Mouse (Mus musculus) heart, adult 9 months (tissue): Measurements from ENCODE around the gene Zc3h10.
A peak's percentile ranks its signal among the peaks of the same experiment; 100 is the strongest.

Source experiments
- DNase-seq, 2 experiments: peaks; one replicate each; pipeline ENCODE4 v3.0.0; 2022; ENCODE audit warnings: low spot score in 2 of 2

The Zc3h10 gene

DNA sequence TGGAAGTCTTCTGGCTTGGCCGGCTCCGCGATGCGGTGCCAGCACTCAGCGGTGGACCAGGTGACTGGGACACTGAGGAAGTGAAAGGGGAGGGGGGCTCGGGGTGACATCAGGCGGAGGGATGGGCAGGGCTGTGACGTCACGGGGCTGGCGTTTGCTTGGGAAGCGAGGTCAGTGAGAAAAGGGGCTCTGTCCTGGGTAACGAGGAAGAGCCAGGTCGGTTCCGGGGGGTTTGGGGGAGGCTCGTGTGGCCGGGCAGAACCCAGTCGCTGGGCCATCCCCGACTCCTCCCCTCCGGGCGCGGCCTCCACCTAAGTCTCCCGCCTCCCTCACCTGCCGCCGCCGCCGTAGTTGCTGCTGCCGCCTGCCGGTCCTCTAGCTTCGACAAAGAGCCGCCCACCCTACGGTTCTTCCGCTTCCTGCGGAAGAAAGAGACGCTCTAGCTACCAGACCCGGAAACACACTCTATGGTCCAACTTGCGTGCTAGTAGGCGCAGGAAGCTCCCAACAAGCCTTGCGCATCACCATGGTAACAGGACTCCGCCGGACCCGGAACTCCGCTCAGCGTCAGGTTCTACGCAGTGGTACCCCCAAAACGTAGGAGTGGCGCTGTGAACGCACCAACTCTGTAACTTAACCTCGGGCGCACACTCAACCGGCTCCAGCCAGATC, at the start of gene Zc3h10:
Gene Zc3h10, minus strand, starts transcription at position 414 of the 672 bp plus-strand sequence.
- DNase-seq = peak; percentile 96 to 98

DNA sequence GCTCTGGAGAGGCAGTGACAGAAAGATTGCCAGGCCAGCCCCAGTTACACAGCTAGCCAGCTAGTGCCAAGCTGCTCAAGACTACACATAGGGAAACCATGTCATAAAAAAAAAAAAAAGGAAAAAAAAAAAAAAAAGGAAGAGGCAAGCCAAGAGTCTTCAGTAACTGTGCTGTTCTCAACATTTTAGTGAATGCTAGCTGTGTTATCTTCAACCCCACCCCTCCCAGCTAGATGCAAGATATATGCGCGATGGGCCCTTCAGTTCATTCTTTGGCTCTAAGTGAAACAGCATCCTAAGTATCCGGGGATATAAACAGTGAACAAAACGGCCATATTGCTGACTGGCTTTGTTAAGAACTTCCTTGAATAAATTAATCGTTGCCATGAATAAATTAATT, 45.2 kb upstream of the Zc3h10 start:
- no peak for DNase-seq

DNA sequence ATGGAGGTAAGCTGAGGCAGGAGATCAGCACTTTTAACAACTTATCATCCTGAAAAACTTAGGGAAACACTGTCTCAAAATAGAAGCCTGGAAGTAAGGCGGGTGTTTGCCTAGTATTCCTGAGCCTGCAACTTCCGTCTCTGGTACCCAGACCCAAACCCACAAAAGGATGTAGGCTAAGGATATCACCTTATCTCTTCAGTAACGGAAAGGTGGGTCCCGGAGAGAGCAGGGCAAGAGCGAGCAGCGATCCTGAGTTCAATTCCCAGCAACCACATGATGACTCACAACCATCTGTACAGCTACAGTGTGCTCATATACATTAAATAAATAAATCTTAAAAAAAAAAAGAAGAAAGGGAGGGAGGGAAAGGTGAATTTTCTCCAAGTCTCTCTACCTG, 43.9 kb upstream of the Zc3h10 start:
- DNase-seq = no peak

DNA sequence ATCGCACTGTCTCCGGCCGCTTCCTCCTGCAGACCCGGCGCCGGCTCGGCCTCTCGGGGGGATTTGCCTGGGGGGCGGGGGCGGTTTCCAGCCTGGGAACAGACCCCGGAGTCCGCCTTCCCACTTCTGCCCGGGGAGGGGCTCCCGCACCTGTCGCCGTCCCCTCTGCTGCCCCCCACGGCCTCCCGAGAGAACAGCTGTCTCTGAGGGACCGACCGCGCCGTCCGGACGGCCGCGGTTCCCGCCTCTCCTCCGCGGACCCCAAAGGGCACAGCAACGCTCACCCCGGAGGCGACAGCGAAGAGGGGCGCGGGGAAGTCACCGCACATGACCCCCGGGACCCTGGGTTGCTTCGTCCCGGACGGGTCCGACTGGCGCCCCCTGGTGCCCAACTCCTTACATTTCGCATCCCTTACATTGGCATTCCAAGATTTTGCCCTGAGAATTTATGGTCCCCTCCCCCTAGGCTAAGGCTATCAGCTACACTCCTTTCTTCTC, 42.7 kb upstream of the Zc3h10 start:
- DNase-seq = peak in 1 of 2 experiments; percentile 24

DNA sequence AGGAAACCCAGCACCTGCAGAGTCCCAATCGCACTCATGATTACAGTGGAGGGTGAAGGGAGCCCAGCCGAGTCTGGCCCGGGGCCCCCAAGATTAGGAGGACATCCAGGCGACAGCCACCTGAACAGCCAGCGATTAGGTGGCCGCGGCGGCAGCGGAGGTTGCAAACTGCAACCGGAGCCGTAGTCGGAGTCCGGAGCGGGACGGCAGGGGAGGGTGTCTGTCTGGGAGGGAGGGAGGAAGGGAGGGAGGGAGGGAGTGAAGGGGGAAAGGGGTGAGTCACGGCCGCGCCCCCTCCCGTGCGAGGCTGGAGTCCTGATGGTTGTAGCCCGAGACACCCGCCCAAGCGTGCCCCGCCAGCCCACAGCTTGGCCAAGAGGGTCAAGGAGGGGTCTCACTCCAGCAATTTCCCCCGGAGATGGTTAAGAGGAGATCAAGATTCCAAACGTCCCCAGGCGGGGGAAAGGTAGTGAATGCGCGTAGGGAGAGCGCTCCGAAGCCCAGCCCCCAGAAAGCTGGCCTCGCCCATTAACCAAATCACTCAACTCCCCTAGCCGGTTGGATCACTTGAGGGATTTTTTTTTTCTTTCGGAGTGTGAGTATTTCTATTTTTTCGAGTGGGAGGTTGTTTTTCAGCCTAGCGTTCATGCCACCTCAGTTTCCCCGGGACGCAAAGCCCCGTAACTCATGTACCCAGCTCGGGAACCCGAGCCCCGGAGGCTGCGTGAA, 42.1 kb upstream of the Zc3h10 start, which contains the start of gene Erbb3:
Gene Erbb3, minus strand, starts transcription at position 189 of the 729 bp plus-strand sequence.
- peak in 1 of 2 experiments; percentile 30 for DNase-seq

DNA sequence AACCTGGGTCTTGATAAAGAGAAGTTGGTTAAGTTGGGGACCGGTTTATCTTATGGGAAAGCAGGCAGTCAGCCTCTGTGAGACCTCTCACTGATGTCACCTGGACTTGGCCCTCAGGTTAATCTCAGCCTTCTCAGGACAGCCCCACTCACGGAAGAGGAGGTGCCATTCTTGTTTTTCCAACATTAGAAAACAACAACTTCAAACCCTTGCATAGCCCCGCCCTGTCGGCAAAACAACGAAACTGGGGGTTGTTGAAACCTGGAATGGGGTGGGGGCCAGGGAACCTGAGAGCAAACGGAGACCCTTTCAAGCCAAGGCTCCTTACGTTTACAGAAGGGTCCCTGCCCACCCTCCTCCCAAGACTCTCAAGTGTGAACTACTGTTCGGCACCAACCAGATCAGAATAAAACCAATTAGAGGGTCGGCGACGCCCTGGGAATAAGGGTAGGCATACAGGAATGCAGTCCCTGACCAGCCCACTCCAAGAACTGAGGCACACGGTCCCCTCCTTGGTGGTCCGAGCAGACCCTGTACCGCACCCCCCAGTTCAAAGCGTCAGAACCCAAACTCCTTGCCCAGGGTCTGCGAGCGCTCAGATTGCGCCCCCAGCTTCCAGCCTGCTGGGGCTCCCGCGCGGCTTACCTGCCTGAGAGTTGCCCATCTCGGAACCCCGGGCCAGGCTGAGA, 41.3 kb upstream of the Zc3h10 start:
- DNase-seq = no peak

DNA sequence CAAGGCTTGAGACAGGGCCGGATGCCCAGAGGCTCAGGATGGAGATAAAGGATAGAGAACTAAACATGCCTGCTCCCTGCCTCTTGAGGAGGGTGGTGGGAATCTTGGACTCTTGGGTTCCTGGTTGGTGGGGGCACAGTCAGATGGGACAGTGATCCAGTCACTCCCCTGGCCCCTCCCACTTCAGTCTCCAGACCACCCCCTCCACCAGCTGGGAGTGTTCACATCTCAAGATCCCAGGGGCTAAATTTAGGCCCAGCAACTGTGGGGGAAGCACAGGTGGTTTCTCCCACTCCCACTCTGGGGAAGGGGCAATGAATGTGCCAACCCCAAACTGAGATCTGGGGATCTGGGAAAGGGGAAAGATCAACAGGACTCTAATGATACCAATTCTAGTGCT, 40.6 kb upstream of the Zc3h10 start:
- no peak for DNase-seq

DNA sequence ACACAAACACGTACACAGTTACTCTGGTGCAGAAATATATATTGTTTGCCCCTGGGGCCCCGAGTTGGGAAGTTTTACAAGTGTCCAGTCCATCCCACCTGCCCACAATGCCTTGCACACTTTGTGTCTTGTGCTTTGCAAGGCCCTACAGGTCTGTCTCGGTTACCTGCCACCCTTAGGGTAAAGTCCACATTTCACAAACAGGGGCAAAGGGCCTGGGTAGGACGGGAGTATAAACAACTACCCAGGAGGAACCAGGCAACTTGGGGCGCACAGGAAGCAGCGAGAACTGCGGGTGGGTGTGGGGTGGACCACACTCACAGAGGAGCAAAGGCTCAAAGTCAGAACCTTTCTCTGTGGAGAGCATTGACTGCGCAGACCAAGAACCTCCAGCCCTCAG, 40.1 kb upstream of the Zc3h10 start:
- no peak for DNase-seq

DNA sequence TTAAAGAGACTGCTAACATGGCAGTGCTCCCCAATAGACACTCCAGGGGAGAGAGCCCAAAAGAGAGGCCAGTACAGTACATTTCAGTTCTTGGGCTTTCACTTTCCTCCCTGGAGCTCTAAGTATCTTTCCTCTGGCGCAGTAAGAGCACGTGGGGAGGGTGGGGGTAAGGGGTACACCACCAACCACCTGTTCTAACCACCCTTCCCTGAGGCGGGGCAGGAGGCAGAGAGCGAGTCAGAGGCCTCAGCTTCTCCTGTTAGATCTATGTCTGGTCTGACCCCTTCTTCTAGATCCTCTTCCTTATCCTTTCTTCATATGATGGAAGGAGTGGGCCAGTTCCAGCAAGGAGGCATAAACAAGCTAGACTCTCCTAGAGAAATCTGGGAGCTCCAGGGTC, 39.5 kb upstream of the Zc3h10 start:
- DNase-seq = no peak

DNA sequence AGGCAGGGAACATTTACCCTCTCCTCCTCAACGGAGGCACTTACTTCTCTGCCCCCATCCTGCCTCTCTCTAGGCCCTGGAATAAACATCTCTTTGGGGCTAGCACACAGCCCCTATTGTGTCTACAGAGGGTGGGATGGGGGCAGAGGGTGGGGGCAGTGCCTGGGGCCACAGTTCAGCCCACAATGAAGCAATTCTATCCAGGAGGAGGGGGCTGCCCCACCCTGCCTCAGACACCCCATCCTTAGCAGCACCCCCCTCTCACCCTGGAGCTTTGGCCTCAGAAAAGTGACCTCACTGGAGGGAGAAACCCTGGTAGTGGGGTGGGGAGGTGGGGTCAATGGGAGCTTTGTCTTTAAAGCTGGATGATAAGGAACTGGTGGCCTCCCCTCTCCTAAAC, 39.0 kb upstream of the Zc3h10 start:
- no peak for DNase-seq

DNA sequence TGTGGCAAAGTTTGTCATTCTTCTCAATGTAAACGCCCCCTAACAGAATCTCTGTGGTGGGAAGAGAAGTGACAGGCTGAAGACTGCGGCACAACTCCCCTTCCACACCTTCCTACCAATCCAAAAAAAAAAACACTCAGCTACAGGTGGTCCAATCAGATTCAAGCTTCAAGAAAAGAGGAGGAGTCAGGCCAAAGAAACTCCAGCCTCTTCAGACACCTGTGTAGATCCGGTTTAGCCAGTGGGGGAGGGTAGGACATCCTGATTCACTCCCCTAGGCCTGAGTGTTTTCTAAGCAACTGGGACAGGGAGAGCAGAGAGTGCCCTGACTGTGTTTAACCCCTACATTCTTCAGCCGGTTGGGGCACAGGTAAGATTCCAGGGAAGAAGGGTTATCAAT, 36.8 kb upstream of the Zc3h10 start:
- DNase-seq = no peak

DNA sequence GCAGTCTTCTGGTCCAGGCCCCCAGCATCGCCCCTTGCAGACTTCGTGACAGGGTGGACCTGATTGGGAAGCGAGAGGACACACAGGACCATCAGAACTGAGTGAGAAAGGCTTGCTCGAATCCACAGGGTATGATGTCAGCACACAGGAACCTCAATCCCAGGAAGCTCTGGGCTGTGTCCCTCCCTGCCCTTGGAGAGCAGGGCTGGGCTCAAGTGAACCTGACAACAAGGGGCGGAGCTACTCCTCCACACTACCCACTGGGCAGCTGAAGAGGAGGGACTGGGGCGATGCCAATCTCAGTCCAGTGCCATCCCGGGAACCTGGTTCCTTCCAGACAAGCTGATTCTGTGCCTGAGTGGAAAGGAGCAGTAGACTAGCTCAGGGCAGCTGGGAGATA, 36.1 kb upstream of the Zc3h10 start:
- peak; percentile 65 to 76 for DNase-seq

DNA sequence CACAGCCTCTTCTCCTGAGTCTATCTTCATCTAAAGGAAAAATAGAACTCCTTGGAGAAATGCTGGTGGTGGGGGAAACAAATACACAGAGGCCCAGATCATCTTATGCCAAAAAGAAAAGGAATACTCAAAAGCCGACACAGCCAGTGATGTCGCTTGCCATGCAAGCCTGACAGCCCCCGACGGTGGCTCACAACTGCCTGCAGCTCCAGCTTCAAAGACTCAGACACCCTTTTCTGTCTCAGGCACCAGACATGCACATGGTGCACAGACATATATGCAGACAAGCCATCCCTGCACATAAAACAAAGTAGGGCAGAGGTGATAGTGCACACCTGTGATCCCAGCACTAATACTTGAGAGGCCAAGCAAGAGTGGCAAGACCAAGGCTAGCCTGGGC, 32.2 kb upstream of the Zc3h10 start:
- no peak for DNase-seq

DNA sequence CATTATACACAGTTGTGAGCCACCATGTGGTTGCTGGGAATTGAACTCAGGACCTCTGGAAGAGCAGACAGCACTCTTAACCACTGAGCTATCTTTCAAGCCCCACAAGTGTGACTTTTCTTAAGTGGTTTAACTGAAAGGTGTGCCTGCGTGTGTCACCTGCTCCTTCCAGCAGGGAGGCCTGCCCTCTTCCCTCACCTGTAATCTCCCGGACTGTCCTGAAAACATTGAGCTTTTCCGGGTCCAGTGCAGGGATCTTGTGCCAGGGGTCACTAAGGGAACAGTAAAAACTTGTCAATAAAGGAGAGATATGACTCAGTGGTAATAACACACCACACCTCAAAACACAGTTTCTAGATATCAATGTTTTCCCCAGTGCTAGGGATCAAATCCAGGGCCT, 31.7 kb upstream of the Zc3h10 start:
- DNase-seq = no peak

DNA sequence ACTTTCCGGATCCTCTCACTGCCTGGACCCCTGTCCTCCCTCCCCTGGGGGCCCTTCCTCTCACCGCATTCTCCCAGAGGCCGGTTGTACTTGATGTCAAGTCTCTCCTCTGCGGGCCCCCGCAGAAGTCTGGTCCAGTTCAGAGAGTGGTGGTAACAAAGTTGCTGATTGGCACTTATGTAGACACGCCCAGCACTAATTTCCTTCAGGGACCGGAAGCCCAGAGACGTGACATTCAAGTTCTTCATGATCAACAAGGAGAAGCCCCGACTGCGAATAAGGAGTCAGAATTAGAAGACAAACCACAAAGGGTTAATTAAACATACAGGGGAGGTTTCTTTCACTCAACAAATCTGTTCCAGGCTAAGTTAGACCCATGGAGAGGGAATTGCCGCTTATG, 30.8 kb upstream of the Zc3h10 start:
- DNase-seq = no peak

DNA sequence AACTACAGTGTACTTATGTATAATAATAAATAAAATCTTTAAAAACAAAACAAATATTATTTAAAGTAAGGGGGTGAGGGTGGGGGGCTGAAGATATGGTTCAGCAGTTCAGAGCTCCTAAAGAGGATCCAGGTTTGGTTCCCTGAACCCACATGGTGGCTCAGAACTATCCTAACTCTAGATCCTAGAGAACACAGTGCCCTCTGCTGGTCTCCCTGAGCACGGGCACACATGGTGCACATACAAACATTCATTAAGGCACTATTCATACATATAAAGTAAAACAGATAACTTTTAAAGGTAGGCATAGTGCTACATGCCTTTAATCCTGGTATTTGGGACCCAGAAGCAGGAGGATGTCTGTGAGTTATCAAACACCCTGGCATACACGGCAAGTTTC, 27.5 kb upstream of the Zc3h10 start:
- DNase-seq = no peak

DNA sequence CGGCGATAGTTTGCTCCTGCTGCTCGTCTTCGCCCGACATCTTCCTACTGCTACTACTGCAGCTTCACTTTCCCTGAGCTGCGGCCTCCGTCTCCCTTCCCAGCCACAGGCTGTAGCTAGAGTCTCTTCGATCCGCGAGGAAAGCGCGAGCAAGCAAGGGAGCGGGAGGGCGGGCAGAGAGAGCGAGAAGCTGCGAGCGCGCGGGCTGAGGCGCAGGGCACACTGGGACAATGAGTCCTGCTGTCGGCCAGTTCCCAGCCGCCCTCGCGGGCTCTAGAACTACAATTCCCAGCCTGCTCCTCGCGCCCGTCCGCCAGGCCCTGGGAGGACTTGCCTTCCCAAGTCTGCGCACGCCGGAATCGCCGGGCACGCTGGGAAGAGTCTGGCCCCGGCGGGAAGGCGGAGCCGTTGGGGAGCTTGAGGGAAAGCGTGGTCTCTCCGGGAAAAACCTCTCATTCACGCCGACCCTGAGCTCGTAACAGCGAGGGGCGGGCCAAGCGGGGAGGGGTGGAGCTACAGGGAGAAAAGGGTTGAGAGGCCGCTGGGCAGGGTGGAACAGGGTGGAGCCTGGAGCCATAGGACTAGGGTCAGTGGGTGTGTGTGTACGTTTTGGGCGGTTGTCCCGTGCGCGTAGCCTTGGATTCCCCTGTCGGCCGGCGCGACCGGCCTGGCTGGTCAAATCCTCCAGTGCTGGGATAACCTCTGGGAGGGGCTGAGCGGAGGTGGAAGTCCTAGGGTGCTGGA, 18.4 kb upstream of the Zc3h10 start, which contains the start of gene Pa2g4:
Gene Pa2g4, minus strand, starts transcription at position 200 of the 744 bp plus-strand sequence.
- DNase-seq = peak; percentile 99

DNA sequence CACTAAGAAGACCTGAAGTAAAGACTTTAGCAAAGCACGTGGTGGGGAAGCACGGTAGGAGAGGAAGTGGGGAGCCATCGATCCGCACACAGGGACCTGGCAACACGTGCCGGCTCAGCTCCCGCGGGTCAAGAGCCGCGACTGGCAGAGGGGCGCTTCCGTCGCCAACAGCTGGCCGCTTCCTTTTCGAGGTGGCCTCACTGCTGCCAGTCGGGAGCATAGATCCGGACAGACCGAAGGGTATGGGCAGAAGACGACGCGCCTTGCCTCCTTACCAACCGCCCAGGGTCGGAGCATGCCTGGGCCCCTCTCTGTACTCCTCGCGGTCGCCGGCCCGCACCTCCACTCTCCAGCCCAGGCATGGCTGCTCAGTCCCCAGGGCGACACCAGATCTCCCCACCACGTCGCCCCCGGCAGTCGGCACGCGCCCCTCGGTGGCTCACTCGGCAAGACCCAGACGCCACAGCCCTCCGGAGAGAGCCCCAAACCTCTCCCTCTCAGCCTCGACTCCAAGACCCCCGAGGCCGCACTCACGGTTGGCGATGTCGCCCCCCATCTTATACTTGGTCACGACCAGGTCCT, 17.7 kb upstream of the Zc3h10 start:
- peak in 1 of 2 experiments; percentile 19 for DNase-seq

DNA sequence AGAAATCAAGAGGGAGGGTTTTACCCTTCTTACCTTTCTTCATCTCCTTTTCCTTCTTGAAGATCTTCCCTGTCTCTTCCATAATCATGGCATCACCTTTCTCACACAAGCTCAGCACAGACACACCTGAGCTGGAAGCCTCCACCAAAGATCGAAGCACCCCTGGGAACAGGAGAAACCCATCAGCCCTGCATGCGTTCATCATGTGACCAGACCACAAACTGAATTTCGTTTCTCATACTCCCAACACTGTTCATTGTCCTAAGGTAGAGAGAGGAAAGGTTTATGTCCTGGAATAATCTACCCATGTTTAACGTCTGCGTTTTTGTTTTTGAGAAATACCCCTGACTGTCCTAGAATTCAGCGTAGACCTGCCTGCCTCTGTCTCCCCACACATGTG, 16.0 kb upstream of the Zc3h10 start:
- no peak for DNase-seq

DNA sequence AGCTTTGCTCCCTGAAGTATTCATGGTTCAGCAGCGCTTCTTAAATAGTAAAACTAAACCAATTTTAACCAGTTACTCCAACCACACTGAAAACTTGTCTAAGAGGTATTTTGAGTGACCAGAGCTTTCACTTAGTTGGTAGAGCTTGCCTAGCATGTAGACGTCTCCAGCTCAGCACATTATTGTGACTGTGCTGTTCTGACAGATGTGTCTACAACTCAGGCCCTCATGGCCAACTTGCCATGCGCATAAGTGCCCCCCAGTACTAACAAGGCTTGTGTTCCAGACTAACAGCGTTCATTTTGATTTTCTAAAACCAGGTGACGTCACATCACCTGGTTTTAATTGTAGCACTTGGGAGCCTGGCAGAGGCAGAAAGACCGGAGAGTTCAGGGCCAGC, 9.4 kb upstream of the Zc3h10 start:
- DNase-seq = no peak

DNA sequence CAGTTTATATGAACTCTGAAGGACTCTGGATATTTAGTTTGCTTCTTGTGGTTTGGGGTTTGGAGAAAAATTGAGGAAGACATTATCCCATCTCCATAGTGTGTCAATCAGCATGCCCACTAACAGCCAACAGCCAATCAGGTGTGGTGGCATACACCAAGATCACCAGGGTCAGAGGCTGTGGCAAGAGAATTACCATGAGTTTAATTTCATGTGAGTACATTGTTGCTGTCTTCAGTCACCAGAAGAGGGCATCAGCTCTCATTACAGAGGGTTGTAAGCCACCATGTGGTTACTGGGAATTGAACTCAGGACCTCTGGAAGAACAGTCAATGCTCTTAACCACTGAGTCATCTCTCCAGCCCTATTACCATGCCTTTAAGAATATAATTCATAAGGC, 8.7 kb upstream of the Zc3h10 start:
- no peak for DNase-seq
